Mouse (Mus musculus) spleen, adult 2 months (tissue): ENCODE data around the gene Lpar4. TPM values are rescaled to one million over a fixed set of nuclear protein-coding genes. Genes with fewer than 3 reads are reported as not detected.

Source experiments
- DNase-seq, 2 experiments: peaks; one replicate each; pipeline versions ENCODE4 v3.0.0 to v3.0.0-alpha.2; 2012 to 2021; ENCODE audit warnings: low spot score in 2 of 2, low read depth in 1 of 2
- H3K27ac ChIP-seq: fragments of 200-500 bp; 2 replicates; pipeline ENCODE4 v1.5.1; 2012; ENCODE audit warnings: low read length, inconsistent platforms; ENCODE audit not compliant: insufficient read depth
- H3K27me3 ChIP-seq: fragments of 200-500 bp; 2 replicates; pipeline ENCODE4 v1.6.1; 2012; ENCODE audit warnings: mild to moderate bottlenecking, moderate library complexity, low read length, inconsistent platforms; ENCODE audit not compliant: control insufficient read depth, insufficient read depth
- H3K36me3 ChIP-seq: fragments of 200-500 bp; 2 replicates; pipeline ENCODE4 v1.6.1; 2012; ENCODE audit warnings: mild to moderate bottlenecking, low read length, inconsistent platforms; ENCODE audit not compliant: control insufficient read depth, insufficient read depth
- H3K4me1 ChIP-seq: fragments of 200-500 bp; 2 replicates; pipeline ENCODE4 v1.6.1; 2011; ENCODE audit warnings: inconsistent platforms; ENCODE audit not compliant: control insufficient read depth, insufficient read depth, insufficient read length
- H3K4me3 ChIP-seq: fragments of 200-500 bp; 2 replicates; pipeline ENCODE4 v1.5.1; 2011; ENCODE audit warnings: mild to moderate bottlenecking, inconsistent platforms; ENCODE audit not compliant: insufficient read depth, insufficient read length; ENCODE audit errors: extremely low read depth
- CTCF ChIP-seq: fragments of 200-500 bp; IDR thresholded peaks from 2 replicates; pipeline ENCODE4 v1.5.1; 2011; ENCODE audit warnings: mild to moderate bottlenecking, inconsistent platforms; ENCODE audit not compliant: insufficient read depth, insufficient read length, insufficient replicate concordance; ENCODE audit errors: extremely low read depth
- POLR2A ChIP-seq: fragments of 200-500 bp; IDR thresholded peaks from 2 replicates; pipeline ENCODE4 v1.6.1; 2011; ENCODE audit warnings: low read depth, low read length, inconsistent platforms
- WGBS: fragments of 180-500 bp; shearing (Covaris S2); methylation state at CpG from one replicate; pipeline ENCODE4 v1.1.7; 2018; 5-methylcytosine and 5-hydroxymethylcytosine counted together
- polyA plus RNA-seq: library from polyadenylated mRNA; depleted of rRNA; stranded (reverse); fragments of >200 nt; gene quantifications from 2 replicates; pipeline ENCODE4 v1.2.3, GENCODE M21; 2012; rRNA removed

Gene Lpar4
- polyA plus RNA-seq, 1 experiment = 0.05 TPM

DNA sequence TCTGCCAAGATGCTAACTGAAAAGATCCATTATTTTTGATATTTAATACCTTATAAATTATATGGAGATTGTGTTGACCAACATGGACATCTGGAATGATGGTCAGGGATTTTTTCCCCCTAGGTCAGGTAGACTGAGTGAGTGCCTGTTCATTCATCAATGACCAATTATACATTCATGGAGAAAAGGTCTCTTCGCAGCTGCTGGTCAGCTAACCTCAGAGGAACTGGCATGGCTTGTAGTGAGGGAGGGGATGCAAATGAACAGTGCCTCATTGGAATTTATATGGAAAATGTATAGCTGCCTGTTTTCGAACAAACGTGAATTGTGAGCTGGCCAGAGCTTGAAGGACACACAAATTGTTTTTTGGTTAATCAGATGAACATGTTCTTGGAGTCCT is 18.9 kb downstream of the Lpar4 start:
- 86% methylated on average over 3 of the region's 3 CpGs for WGBS
- Histone ChIP-seq H3K27me3 (no peaks in the 10 kb centered on the region), H3K36me3 (no peaks in the 10 kb centered on the region), H3K4me1 (no peaks in the 10 kb centered on the region), H3K27ac (no peak overlapping the region), H3K4me3 (no peak overlapping the region)
- no peak for DNase-seq
- TF ChIP-seq CTCF (no peak), POLR2A (no peak)

DNA sequence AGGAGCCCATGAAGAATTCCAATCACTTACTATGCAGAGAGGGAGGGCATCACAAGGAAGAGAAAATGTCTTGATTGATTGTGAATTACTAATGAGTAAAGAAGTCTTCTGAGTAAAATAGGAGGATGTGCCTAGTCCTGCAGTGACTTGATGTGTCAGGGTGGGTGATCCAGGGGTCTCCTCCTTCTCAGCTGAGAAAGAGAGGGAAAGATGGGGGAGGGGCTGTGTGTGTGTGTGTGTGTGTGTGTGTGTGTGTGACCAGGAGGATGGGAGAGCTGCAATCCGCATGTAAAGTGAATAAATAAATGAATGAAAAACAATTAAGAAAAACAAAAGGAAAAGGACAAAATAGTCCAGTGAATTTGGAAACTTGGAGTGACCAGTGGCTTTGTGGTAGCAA is 30.1 kb downstream of the Lpar4 start:
- Histone ChIP-seq H3K36me3 (no peaks in the 10 kb centered on the region), H3K27ac (no peak overlapping the region), H3K4me3 (no peak overlapping the region), H3K27me3 (no peaks in the 10 kb centered on the region), H3K4me1 (no peaks in the 10 kb centered on the region)
- TF ChIP-seq CTCF (no peak), POLR2A (no peak)
- no peak for DNase-seq
- WGBS = 82% methylated on average over 1 of the region's 1 CpGs

DNA sequence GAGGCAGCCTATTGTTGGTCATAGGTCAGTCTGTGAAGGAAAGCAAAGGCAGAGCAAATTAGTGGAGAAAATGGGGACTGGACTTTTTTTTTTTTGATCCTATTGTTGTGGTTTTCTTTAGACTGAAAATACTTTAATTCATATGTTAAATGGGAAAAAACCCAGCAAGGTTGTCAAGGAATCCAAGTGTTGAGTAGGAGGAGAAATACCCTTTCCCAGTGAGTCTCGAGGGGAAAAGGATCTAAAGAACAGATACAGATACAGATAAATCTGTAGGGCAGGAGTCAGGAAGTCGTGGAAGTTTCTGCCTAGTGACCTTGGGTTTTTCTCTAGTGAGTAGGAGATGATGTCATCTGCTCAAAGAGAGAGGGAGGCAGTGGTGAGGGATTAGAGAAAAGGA is 30.6 kb downstream of the Lpar4 start:
- WGBS = 39% methylated on average over 2 of the region's 2 CpGs
- TF ChIP-seq POLR2A (no peak), CTCF (no peak)
- H3K27ac ChIP-seq = no peak overlapping the region

DNA sequence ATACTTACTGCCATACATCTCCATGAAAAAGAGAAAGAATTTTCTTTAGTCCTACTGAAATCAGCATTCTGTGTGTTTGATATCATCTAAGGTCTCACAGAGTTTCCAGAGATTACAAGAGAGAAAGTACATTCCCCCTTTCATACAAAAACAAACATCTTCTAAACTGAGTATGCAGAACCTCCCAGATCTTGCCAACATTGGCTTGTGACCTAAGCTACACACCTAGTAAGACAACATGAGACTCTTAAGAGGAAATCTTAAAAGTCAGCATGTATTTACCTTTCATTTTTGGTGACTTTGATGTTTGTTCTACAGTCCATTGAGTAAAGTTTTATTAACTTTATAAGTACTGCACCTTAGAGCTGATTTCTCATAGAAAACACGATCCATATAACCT is 33.4 kb downstream of the Lpar4 start:
- DNase-seq = no peak
- H3K36me3 ChIP-seq = no peaks in the 10 kb centered on the region
- no peak overlapping the region for H3K27ac ChIP-seq
- 66% methylated on average over 1 of the region's 1 CpGs for WGBS
- no peaks in the 10 kb centered on the region for H3K27me3 ChIP-seq
- H3K4me3 ChIP-seq = no peak overlapping the region
- TF ChIP-seq CTCF (no peak), POLR2A (no peak)
- no peaks in the 10 kb centered on the region for H3K4me1 ChIP-seq

More for the DNA sequence above, 30.6 kb downstream of the Lpar4 start:
- Histone ChIP-seq H3K4me3 (no peak overlapping the region), H3K27me3 (no peaks in the 10 kb centered on the region), H3K4me1 (no peaks in the 10 kb centered on the region), H3K36me3 (no peaks in the 10 kb centered on the region)
- DNase-seq = no peak

DNA sequence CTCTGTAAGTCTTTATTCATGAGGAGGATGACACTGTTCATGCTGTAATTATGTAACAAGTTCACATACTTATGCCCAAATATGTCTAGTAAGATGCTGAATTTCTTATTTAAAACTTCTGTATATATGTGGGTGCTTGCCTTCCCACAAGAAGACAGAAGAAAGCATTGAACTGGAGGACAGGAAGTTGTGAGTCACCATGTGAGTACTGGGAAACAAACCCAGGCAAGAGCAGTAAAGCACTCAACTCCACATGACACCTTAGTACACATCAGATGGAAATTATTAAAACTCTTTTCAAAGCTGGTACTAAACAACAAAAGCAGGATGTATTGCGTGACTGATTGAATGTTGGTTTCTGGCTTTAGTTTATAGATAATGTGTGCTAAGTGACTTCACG is 41.8 kb downstream of the Lpar4 start:
- 79% methylated on average over 2 of the region's 2 CpGs for WGBS
- TF ChIP-seq POLR2A (no peak), CTCF (no peak)

DNA sequence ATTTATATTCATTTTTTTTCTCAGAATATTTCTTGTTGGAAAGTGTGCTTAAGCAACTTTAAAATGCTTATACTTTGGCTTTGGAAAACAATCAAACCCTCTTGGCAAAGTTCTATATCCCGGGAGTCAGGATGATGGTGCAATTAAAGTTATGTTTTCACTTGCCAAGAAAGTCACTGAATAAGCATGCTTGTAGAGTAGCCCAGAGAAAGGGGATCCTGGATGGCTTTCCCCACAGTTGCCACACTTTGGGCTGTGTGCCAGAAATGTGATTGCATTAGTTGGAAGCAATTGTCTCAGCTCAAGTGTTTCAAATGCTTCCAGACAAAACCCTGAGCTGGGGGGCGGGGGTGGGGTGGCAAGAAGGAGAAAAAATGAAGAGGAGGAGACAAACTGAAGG is 43.9 kb downstream of the Lpar4 start:
- Histone ChIP-seq H3K36me3 (no peaks in the 10 kb centered on the region), H3K4me1 (no peaks in the 10 kb centered on the region), H3K4me3 (no peak overlapping the region), H3K27me3 (no peaks in the 10 kb centered on the region), H3K27ac (no peak overlapping the region)
- 71% methylated on average over 2 of the region's 2 CpGs for WGBS
- no peak for DNase-seq
- TF ChIP-seq CTCF = no peak
- TF ChIP-seq POLR2A = no peak

More for the DNA sequence above, 41.8 kb downstream of the Lpar4 start:
- no peaks in the 10 kb centered on the region for H3K4me1 ChIP-seq
- no peaks in the 10 kb centered on the region for H3K36me3 ChIP-seq
- peak in 1 of 2 experiments; percentile 3 for DNase-seq
- H3K4me3 ChIP-seq = no peak overlapping the region
- no peaks in the 10 kb centered on the region for H3K27me3 ChIP-seq
- H3K27ac ChIP-seq = no peak overlapping the region

Other genes with a start within 250 kb of the Lpar4 start
- gene Rtl3, start 80.0 kb upstream of the Lpar4 start, polyA plus RNA-seq = 0.05 TPM in 1 of 2 replicates, not detected in the other
- gene P2ry10, start 167.9 kb downstream of the Lpar4 start, polyA plus RNA-seq = 11.3 and 12.9 TPM in 2 replicates
- gene P2ry10b, start 228.3 kb downstream of the Lpar4 start, polyA plus RNA-seq = 16.3 TPM in 2 replicates